Mouse (Mus musculus): ENCODE results near the gene Hmcn2. TPM values are rescaled to one million over a fixed set of nuclear protein-coding genes. Genes with fewer than 3 reads are reported as not detected.
A peak's percentile ranks its signal among the peaks of the same experiment; 100 is the strongest.

The Hmcn2 gene
- polyA plus RNA-seq, 1 experiment from 2014 or later, result 5.5 TPM

DNA sequence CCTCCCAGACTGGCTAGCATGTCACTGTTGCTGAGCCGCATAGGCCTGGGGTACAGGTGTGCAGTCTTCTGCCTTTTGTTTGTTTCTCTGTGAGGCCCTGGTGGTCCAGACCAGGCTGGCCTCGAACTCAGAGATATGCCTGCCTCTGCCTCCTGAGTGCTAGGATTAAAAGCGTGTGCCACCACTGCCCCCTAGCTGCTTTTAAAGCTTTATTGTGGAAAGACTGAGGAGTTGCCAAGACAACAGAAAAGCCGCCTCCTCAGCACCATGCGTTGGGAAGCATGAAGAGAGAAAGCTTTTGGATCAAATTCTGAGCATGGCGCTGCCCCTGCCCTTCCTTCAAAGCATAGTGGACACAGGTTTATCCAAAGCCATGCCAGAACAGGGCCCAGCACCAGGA lies 194.6 kb downstream of the Hmcn2 start:
- TF ChIP-seq CTCF (IDR thresholded peaks at IDR 0.05; ENCODE audit: low read depth), result peak; percentile 41
- H3K4me3 ChIP-seq (ENCODE audit: low read depth, low read length), result no peak overlapping the region
- H3K4me2 ChIP-seq (replicated peaks; ENCODE audit: low read depth), result no peak overlapping the region
- H3K9me3 ChIP-seq (ENCODE audit: control insufficient read depth), result no peaks in the 10 kb centered on the region
- peaks cover 52% of the 10 kb centered on the region for H3K36me3 ChIP-seq (ENCODE audit: control insufficient read depth, insufficient read depth)
- H3K4me1 ChIP-seq (replicated peaks; ENCODE audit: control insufficient read depth, insufficient read depth, low read length), result no peaks in the 10 kb centered on the region; the same call in 1 of the 2 replicates
- H3K9ac ChIP-seq (ENCODE audit: low read depth, low read length), result no peak overlapping the region
- WGBS, result 88% methylated on average over 6 of the region's 6 CpGs
- no peak overlapping the region for H3K27ac ChIP-seq (ENCODE audit: low read depth, low read length)
- no peak for ATAC-seq
- no peaks in the 10 kb centered on the region for H3K27me3 ChIP-seq (replicated peaks; ENCODE audit: control insufficient read depth, insufficient read depth, low read length)

Other genes with a start within 250 kb of the Hmcn2 start
- gene Fnbp1, start 172.4 kb upstream of the Hmcn2 start, polyA plus RNA-seq (2015; fragmentation: Nextera tagmentation; extraction: Ambion mirVana), result 10.4 and 11.8 TPM in 2 replicates
- gene Gpr107, start 162.1 kb upstream of the Hmcn2 start, polyA plus RNA-seq (2015; fragmentation: Nextera tagmentation; extraction: Ambion mirVana), result 46.8 and 48.3 TPM in 2 replicates
- 8.4 and 8.5 TPM in 2 replicates for gene Ncs1, start 68.6 kb upstream of the Hmcn2 start, polyA plus RNA-seq (2015; fragmentation: Nextera tagmentation; extraction: Ambion mirVana)
- gene Ass1, start 155.8 kb downstream of the Hmcn2 start, polyA plus RNA-seq (2015; fragmentation: Nextera tagmentation; extraction: Ambion mirVana), result 492 and 545 TPM in 2 replicates